Mouse (Mus musculus): Measurements from ENCODE around the gene Egfem1.

DNA sequence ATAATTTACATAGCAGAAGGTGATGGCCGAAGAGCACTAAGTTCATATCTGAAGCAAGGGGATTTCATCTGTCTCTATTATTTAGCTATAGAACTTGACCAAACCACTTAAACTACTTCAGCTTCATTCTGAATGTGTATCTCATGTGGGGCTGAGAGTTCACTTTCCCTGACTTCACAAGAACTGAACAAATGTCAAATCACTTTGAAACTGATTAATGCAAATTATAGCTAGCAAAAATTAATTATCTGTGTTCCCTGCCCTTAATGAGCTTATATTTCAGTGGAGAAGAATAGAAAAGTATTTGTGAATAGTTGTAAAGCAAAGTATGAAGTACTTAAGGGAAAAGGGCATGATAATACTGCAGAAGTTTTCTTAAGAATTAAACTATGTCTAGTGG lies 481.3 kb downstream of the Egfem1 start:
- TF ChIP-seq CTCF (IDR thresholded peaks at IDR 0.05; ENCODE audit: low read depth, low read length), result no peak
- no peak for TF ChIP-seq POLR2A (IDR thresholded peaks at IDR 0.05; ENCODE audit: borderline replicate concordance, low read depth, low read length)

All from bone marrow macrophage, adult 2 months (primary cell).